Mouse (Mus musculus) forebrain, embryonic 12.5 days (tissue): ENCODE measurements around the gene Cldn34b1. TPM values are rescaled to one million over a fixed set of nuclear protein-coding genes. Genes with fewer than 3 reads are reported as not detected.
"Not testable (repeated sequence)": the region's sequence is repeated elsewhere in the genome, so short reads cannot be mapped to it uniquely, and the experiment has no call there.

Source experiments
- ATAC-seq: fragments of 200-750 bp; cut with Nextera tagmentation; 2 replicates; pipeline ENCODE4 v1.8.0; 2017; ENCODE audit warnings: moderate TSS enrichment; ENCODE audit not compliant: low FRiP score
- H3K27ac ChIP-seq: fragments of 300-500 bp; sonication (generic); 2 replicates; pipeline ENCODE4 v1.5.1; 2016; ENCODE audit warnings: mild to moderate bottlenecking
- H3K27me3 ChIP-seq: fragments of 300-500 bp; sonication (generic); 2 replicates; pipeline ENCODE4 v1.6.1; 2016; ENCODE audit warnings: mild to moderate bottlenecking
- H3K36me3 ChIP-seq: fragments of 300-500 bp; sonication (generic); replicated peaks from 2 replicates; pipeline ENCODE4 v1.6.1; 2016; ENCODE audit warnings: mild to moderate bottlenecking
- H3K4me1 ChIP-seq: fragments of 300-500 bp; sonication (generic); 2 replicates; pipeline ENCODE4 v1.6.1; 2016
- H3K4me2 ChIP-seq: fragments of 300-500 bp; sonication (generic); 2 replicates; pipeline ENCODE4 v1.6.1; 2016; ENCODE audit warnings: mild to moderate bottlenecking, moderate library complexity
- H3K4me3 ChIP-seq: fragments of 300-500 bp; sonication (generic); replicated peaks from 2 replicates; pipeline ENCODE4 v1.5.1; 2016; ENCODE audit warnings: mild to moderate bottlenecking
- H3K9ac ChIP-seq: fragments of 300-500 bp; sonication (generic); 2 replicates; pipeline ENCODE4 v1.6.1; 2016; ENCODE audit warnings: mild to moderate bottlenecking
- H3K9me3 ChIP-seq: fragments of 300-500 bp; sonication (generic); 2 replicates; pipeline ENCODE4 v1.6.1; 2016
- WGBS: fragments of 180-500 bp; shearing (Covaris S2); methylation state at CpG from one replicate; pipeline ENCODE4 v1.1.7; 2016; 5-methylcytosine and 5-hydroxymethylcytosine counted together
- polyA plus RNA-seq: library from polyadenylated mRNA; unstranded; fragments of >200 nt; fragmentation: Nextera tagmentation; extraction: Ambion mirVana; gene quantifications from 2 replicates; pipeline ENCODE4 v1.2.1, GENCODE M21; 2016

Cldn34b1 gene
- not detected in 2 replicates for polyA plus RNA-seq

DNA sequence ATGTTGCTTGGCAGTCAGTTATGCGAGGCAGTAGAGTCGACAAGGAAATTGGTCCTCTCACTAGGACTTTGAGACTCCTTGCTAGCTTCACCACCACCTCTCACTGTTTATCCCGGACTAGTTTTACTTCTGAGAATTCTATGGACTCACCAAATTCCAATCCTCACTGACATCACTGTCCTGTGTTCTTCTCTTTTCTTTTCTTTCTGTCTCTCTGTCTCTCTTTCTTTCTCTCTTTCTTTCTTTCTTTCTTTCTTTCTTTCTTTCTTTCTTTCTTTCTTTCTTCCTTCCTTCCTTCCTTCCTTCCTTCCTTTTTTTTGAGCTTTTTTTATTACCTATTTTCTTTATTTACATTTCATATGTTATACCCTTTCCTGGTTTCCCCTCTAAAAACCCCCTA is at the start of gene Cldn34b1:
Cldn34b1 (minus strand) TSS at position 101 of the 400 bp plus-strand sequence.
- not testable (repeated sequence) for ATAC-seq, H3K36me3 ChIP-seq, H3K27ac ChIP-seq, H3K4me3 ChIP-seq, H3K27me3 ChIP-seq, H3K4me1 ChIP-seq, H3K4me2 ChIP-seq, H3K9ac ChIP-seq, H3K9me3 ChIP-seq
- 87% methylated on average over 3 of the region's 3 CpGs for WGBS

DNA sequence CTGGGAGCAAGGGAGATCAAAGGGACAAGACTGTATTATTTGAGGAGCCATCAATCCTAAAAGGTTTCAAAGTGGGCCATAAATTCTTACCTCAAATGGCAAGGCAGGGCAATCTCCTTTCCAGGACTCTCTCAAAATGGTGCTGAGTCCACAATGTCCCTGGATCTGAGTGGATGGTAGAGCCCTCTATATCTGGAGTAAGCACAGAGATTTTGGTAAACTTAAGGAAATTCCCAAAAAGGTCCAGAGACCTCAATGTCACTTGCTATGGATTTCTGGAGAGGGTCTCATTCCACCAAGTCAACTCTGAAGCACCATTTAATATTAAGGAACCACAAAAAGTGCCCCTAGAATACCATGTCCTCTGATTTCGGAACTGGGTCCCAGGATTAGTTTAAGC is 45.8 kb upstream of the Cldn34b1 start, which contains the start of gene Magea6:
Magea6 (minus strand) TSS at position 101 of the 400 bp plus-strand sequence.
- not testable (repeated sequence) for H3K27ac ChIP-seq, ATAC-seq, H3K4me3 ChIP-seq, H3K36me3 ChIP-seq, H3K9ac ChIP-seq, H3K27me3 ChIP-seq, H3K9me3 ChIP-seq, H3K4me2 ChIP-seq, H3K4me1 ChIP-seq
- WGBS, result 50% methylated on average over 1 of the region's 1 CpGs

Other genes starting within 250 kb of the Cldn34b1 start
- gene Magea6, start 45.7 kb upstream of the Cldn34b1 start, polyA plus RNA-seq, result not detected in 2 replicates
- gene Magea3, start 59.2 kb upstream of the Cldn34b1 start, polyA plus RNA-seq, result not detected in 2 replicates
- gene Magea8, start 105.6 kb upstream of the Cldn34b1 start, polyA plus RNA-seq, result not detected in 2 replicates
- gene Magea5, start 172.9 kb upstream of the Cldn34b1 start, polyA plus RNA-seq, result not detected in 2 replicates
- not detected in 2 replicates for gene Magea1, start 199.5 kb upstream of the Cldn34b1 start, polyA plus RNA-seq
- not detected in 2 replicates for gene Magea2, start 203.4 kb upstream of the Cldn34b1 start, polyA plus RNA-seq
- gene Cldn34b2, start 238.1 kb upstream of the Cldn34b1 start, polyA plus RNA-seq, result not detected in 2 replicates